16 mouse cellular contexts compared by ENCODE assay signal in genomic region chr13:42108483-42109215, GRCm38 (mm10). TPM values are rescaled to one million over a fixed set of nuclear protein-coding genes. Genes with fewer than 3 reads are reported as not detected.
DNase-seq lines count a peak whose midpoint lies in the region; ATAC-seq lines count a peak whose summit lies in the region.
"Had no signal": no experiment of that assay in that cellular context is flagged by ENCODE, and none has a peak within 500 bp of the region (broad histone marks: within the 10 kb centered on the region; RNA-seq: fewer than 3 reads in every experiment).

No protein-coding gene starts in this region.

- peak overlapping the region; percentile 56; the same call in 1 of the 2 replicates for H3K27ac ChIP-seq in heart, embryonic 10.5 days
- H3K27ac ChIP-seq: embryonic facial prominence, embryonic 13.5 days; forebrain, embryonic 13.5 days; gastrocnemius, adult 2 months; hindbrain, embryonic 10.5 days; layer of hippocampus, adult 2 months had no signal

- no peak overlapping the region for H3K4me3 ChIP-seq in heart, embryonic 10.5 days
- H3K4me3 ChIP-seq in megakaryocyte, embryonic 14.5 days (replicated peaks): peak overlapping the region; percentile 85
- H3K4me3 ChIP-seq: embryonic facial prominence, embryonic 13.5 days; forebrain, embryonic 13.5 days; gastrocnemius, adult 2 months; hindbrain, embryonic 10.5 days; layer of hippocampus, adult 2 months had no signal

- WGBS in heart, embryonic 10.5 days: 35% methylated on average over 11 of the region's 11 CpGs

- peak; percentile 68 for DNase-seq in heart, embryonic 10.5 days (ENCODE audit: low spot score)
- no peak for DNase-seq in heart, postnatal 36 days
- DNase-seq in Muller cell, postnatal 12 days (ENCODE audit: inconsistent ontology term): peak; percentile 65
- no peak for DNase-seq in layer of hippocampus, adult 9-10 months (ENCODE audit: low spot score)
- DNase-seq: adrenal gland, postnatal 25 days; cerebellum, postnatal 36 days; gastrocnemius, adult 2 months; right cerebral cortex, postnatal 14 days had no signal

- peaks cover 25% of the 10 kb centered on the region for H3K4me1 ChIP-seq in heart, embryonic 10.5 days
- peaks cover 90% of the 10 kb centered on the region for H3K4me1 ChIP-seq in megakaryocyte, embryonic 14.5 days

- ATAC-seq in megakaryocyte, adult 5-6 weeks (ENCODE audit: poor library complexity, severe bottlenecking): no peak
- ATAC-seq in megakaryocyte-erythroid progenitor cell, adult 5-6 weeks (replicated peaks; ENCODE audit: low FRiP score, low TSS enrichment, poor library complexity, severe bottlenecking): peak; percentile 55
- ATAC-seq: forebrain, embryonic 13.5 days; inflammation-experienced regulatory T-cells, adult 6 months had no signal

- intact Hi-C loops in heart, postnatal 36 days (cut with DNase I): no loop called here

- H3K9me3 ChIP-seq in heart, embryonic 10.5 days: no peaks in the 10 kb centered on the region
- no peaks in the 10 kb centered on the region for H3K9me3 ChIP-seq in megakaryocyte, embryonic 14.5 days
- H3K9me3 ChIP-seq: embryonic facial prominence, embryonic 13.5 days; forebrain, embryonic 13.5 days; hindbrain, embryonic 10.5 days had no signal

- H3K27me3 ChIP-seq in heart, embryonic 10.5 days (ENCODE audit: insufficient read depth, poor library complexity, severe bottlenecking): no peaks in the 10 kb centered on the region
- no peaks in the 10 kb centered on the region for H3K27me3 ChIP-seq in megakaryocyte, embryonic 14.5 days (replicated peaks)
- H3K27me3 ChIP-seq: embryonic facial prominence, embryonic 13.5 days; forebrain, embryonic 13.5 days had no signal

- H3K36me3 ChIP-seq in heart, embryonic 10.5 days: no peaks in the 10 kb centered on the region
- peaks cover 16% of the 10 kb centered on the region for H3K36me3 ChIP-seq in megakaryocyte, embryonic 14.5 days (replicated peaks; ENCODE audit: low read length)
- H3K36me3 ChIP-seq: embryonic facial prominence, embryonic 13.5 days; hindbrain, embryonic 10.5 days had no signal

RNA-seq across cellular contexts. Expression of gene Hivep1, which starts 56.8 kb away (rescaled TPM):
- 7.5 and 8.2 TPM in 2 replicates for polyA plus RNA-seq in heart, embryonic 10.5 days (2016; fragmentation: Nextera tagmentation; extraction: Ambion mirVana)
- 10 to 100 TPM; 25.6 to 27.4 TPM for total RNA-seq in heart, postnatal 36 days (2021)
- polyA plus RNA-seq in megakaryocyte, embryonic 14.5 days (2012; ENCODE audit: insufficient read depth, low replicate concordance): 38.2 and 122 TPM in 2 replicates
- 35.4 and 50.6 TPM in 2 replicates for total RNA-seq in megakaryocyte, adult 5-6 weeks (2015)
- 8.0 and 16.3 TPM in 2 replicates for total RNA-seq in megakaryocyte, adult 5-6 weeks (2017)
- 38.6 and 51.5 TPM in 2 replicates for total RNA-seq in megakaryocyte-erythroid progenitor cell, adult 5-6 weeks (2014; fragmentation: Nextera tagmentation)
- total RNA-seq in megakaryocyte-erythroid progenitor cell, adult 5-6 weeks (2017): 12.3 and 27.0 TPM in 2 replicates

Comparison
In these comparisons a context has a peak if more than half of its experiments do, and no peak if none do; other contexts are left out.
1. DNase-seq: peak in heart, embryonic 10.5 days (single experiment) and Muller cell, postnatal 12 days (single experiment); none in heart, postnatal 36 days (0 of 2) and layer of hippocampus, adult 9-10 months (single experiment).